In genomic region chr2:29546571-29546970, GRCm38 (mm10) we compare ENCODE assay signal across 14 mouse cellular contexts.
DNase-seq lines count a peak whose midpoint lies in the region; ATAC-seq and TF ChIP-seq lines count a peak whose summit lies in the region.
"Had no signal": no experiment of that assay in that cellular context is flagged by ENCODE, and none has a peak within 500 bp of the region (broad histone marks: within the 10 kb centered on the region; RNA-seq: fewer than 3 reads in every experiment).

No protein-coding gene starts in this region.

- no peak overlapping the region for H3K4me3 ChIP-seq in kidney, embryonic 14.5 days (ENCODE audit: low read length)
- no peak overlapping the region for H3K4me3 ChIP-seq in kidney, postnatal 0 days (replicated peaks; ENCODE audit: low read depth, low read length)
- H3K4me3 ChIP-seq in forebrain, postnatal 0 days (ENCODE audit: low read depth, low read length) = no peak overlapping the region
- H3K4me3 ChIP-seq: erythroblast, embryonic 14.5 days; gastrocnemius, adult 2 months; liver, embryonic 12.5 days; megakaryocyte, embryonic 14.5 days had no signal

- H3K4me1 ChIP-seq in kidney, embryonic 14.5 days (ENCODE audit: control insufficient read depth, insufficient read depth, low read length) = peaks cover 6% of the 10 kb centered on the region; the same call in 1 of the 2 replicates
- no peaks in the 10 kb centered on the region for H3K4me1 ChIP-seq in kidney, postnatal 0 days (replicated peaks; ENCODE audit: insufficient read depth, low read length)
- H3K4me1 ChIP-seq in forebrain, postnatal 0 days (ENCODE audit: insufficient read depth) = no peaks in the 10 kb centered on the region

- peak overlapping the region; percentile 18; the same call in 1 of the 2 replicates for H3K9ac ChIP-seq in kidney, embryonic 14.5 days (ENCODE audit: low read depth, low read length)
- no peak overlapping the region for H3K9ac ChIP-seq in kidney, postnatal 0 days (ENCODE audit: low read depth, low read length)
- H3K9ac ChIP-seq in forebrain, postnatal 0 days = no peak overlapping the region
- H3K9ac ChIP-seq: liver, embryonic 12.5 days had no signal

- DNase-seq in adrenal gland, adult 2 months = peak; percentile 18
- DNase-seq in adrenal gland, adult 18-20 months (ENCODE audit: low spot score in 2 of 2) = no peak
- no peak for DNase-seq in kidney, adult 18-20 months
- DNase-seq in kidney, postnatal 0 days (ENCODE audit: low spot score) = peak; percentile 71
- peak; percentile 25 to 44 for DNase-seq in lung, postnatal 4 days
- no peak for DNase-seq in right cerebral cortex, adult 2 months (ENCODE audit: low spot score in 2 of 2)
- no peak for DNase-seq in forebrain, postnatal 0 days
- DNase-seq: cerebellum, postnatal 10 days; gastrocnemius, adult 2 months; heart, postnatal 10 days had no signal

- no peak for TF ChIP-seq CTCF in kidney, postnatal 0 days (IDR thresholded peaks at IDR 0.05; ENCODE audit: low read depth)
- TF ChIP-seq CTCF in forebrain, postnatal 0 days (IDR thresholded peaks at IDR 0.05; ENCODE audit: low read depth) = no peak

- H3K4me2 ChIP-seq in kidney, embryonic 14.5 days (replicated peaks; ENCODE audit: low read depth, low read length) = peak overlapping the region; percentile 27; the same call in 1 of the 2 replicates
- H3K4me2 ChIP-seq in kidney, postnatal 0 days (ENCODE audit: low read length) = peak overlapping the region; percentile 29; the same call in 1 of the 2 replicates
- H3K4me2 ChIP-seq in forebrain, postnatal 0 days (ENCODE audit: low read depth) = no peak overlapping the region
- H3K4me2 ChIP-seq: liver, embryonic 12.5 days had no signal

- ATAC-seq in kidney, embryonic 14.5 days (ENCODE audit: low FRiP score, low TSS enrichment) = 0 out of 2 replicates have a peak, but pooled peaks have one; percentile 32
- ATAC-seq in kidney, postnatal 0 days (replicated peaks; ENCODE audit: low FRiP score, low read depth) = no peak
- no peak for ATAC-seq in forebrain, postnatal 0 days
- ATAC-seq: liver, embryonic 12.5 days had no signal

- H3K9me3 ChIP-seq in kidney, embryonic 14.5 days (ENCODE audit: control insufficient read depth, low read length) = no peaks in the 10 kb centered on the region
- H3K9me3 ChIP-seq in kidney, postnatal 0 days (replicated peaks; ENCODE audit: low read length) = no peaks in the 10 kb centered on the region
- H3K9me3 ChIP-seq in forebrain, postnatal 0 days (ENCODE audit: low read length) = no peaks in the 10 kb centered on the region
- H3K9me3 ChIP-seq: liver, embryonic 12.5 days; megakaryocyte, embryonic 14.5 days had no signal

- 9% methylated on average over 12 of the region's 12 CpGs for WGBS in kidney, embryonic 14.5 days
- WGBS in kidney, postnatal 0 days = 4% methylated on average over 12 of the region's 12 CpGs
- WGBS in forebrain, postnatal 0 days = 29% methylated on average over 12 of the region's 12 CpGs

- no peaks in the 10 kb centered on the region for H3K27me3 ChIP-seq in kidney, embryonic 14.5 days (ENCODE audit: control insufficient read depth, insufficient read depth, low read length)
- no peaks in the 10 kb centered on the region for H3K27me3 ChIP-seq in kidney, postnatal 0 days (ENCODE audit: insufficient read depth, low read length)
- no peaks in the 10 kb centered on the region for H3K27me3 ChIP-seq in forebrain, postnatal 0 days (ENCODE audit: insufficient read depth, low read length)

- no peaks in the 10 kb centered on the region for H3K36me3 ChIP-seq in kidney, embryonic 14.5 days (ENCODE audit: control insufficient read depth, insufficient read depth, low read length)
- no peaks in the 10 kb centered on the region for H3K36me3 ChIP-seq in kidney, postnatal 0 days (ENCODE audit: insufficient read depth, low read length)
- no peaks in the 10 kb centered on the region for H3K36me3 ChIP-seq in forebrain, postnatal 0 days (ENCODE audit: insufficient read depth)
- H3K36me3 ChIP-seq: liver, embryonic 12.5 days had no signal

- no peak overlapping the region for H3K27ac ChIP-seq in kidney, embryonic 14.5 days (ENCODE audit: low read depth, low read length)
- H3K27ac ChIP-seq in kidney, postnatal 0 days = no peak overlapping the region
- H3K27ac ChIP-seq in forebrain, postnatal 0 days (ENCODE audit: low read depth, low read length) = no peak overlapping the region
- H3K27ac ChIP-seq: gastrocnemius, adult 2 months; liver, embryonic 12.5 days had no signal

Comparison
In these comparisons a context has a peak if more than half of its experiments do, and no peak if none do; other contexts are left out.
1. DNase-seq: peak in adrenal gland, adult 2 months (single experiment), kidney, postnatal 0 days (single experiment) and lung, postnatal 4 days (2 of 2); none in adrenal gland, adult 18-20 months (0 of 2), kidney, adult 18-20 months (single experiment), right cerebral cortex, adult 2 months (0 of 2) and forebrain, postnatal 0 days (single experiment).